In genomic region chr10:115520200-115521080, GRCm38 (mm10) we compare ENCODE assay signal across 13 mouse cellular contexts. TPM values are rescaled to one million over a fixed set of nuclear protein-coding genes. Genes with fewer than 3 reads are reported as not detected.
DNase-seq lines count a peak whose midpoint lies in the region; ATAC-seq and TF ChIP-seq lines count a peak whose summit lies in the region.
"Had no signal": no experiment of that assay in that cellular context is flagged by ENCODE, and none has a peak within 500 bp of the region (broad histone marks: within the 10 kb centered on the region; RNA-seq: fewer than 3 reads in every experiment).

No protein-coding gene starts in this region.

- 41% methylated on average over 17 of the region's 17 CpGs for WGBS in hindbrain, embryonic 10.5 days
- WGBS in limb, embryonic 15.5 days = 28% methylated on average over 17 of the region's 17 CpGs
- 20% methylated on average over 17 of the region's 17 CpGs for WGBS in forebrain, postnatal 0 days

- ATAC-seq in limb, embryonic 15.5 days (ENCODE audit: insufficient number of reproducible peaks, low FRiP score, low TSS enrichment, low read depth) = peak; percentile 74; the same call in 1 of the 2 replicates
- no peak for ATAC-seq in erythroid progenitor cell, adult 5-6 weeks (replicated peaks; ENCODE audit: low FRiP score, poor library complexity, severe bottlenecking)
- ATAC-seq in forebrain, postnatal 0 days = no peak
- ATAC-seq: activated CD4-positive, CD25-positive, alpha-beta regulatory T cell, adult 4 months had no signal

- H3K27ac ChIP-seq in hindbrain, embryonic 10.5 days = peak overlapping the region; percentile 56
- peak overlapping the region; percentile 54 for H3K27ac ChIP-seq in limb, embryonic 15.5 days
- no peak overlapping the region for H3K27ac ChIP-seq in forebrain, postnatal 0 days (ENCODE audit: low read depth, low read length)

- no peak overlapping the region for H3K9ac ChIP-seq in limb, embryonic 15.5 days
- no peak overlapping the region for H3K9ac ChIP-seq in forebrain, postnatal 0 days

- H3K27me3 ChIP-seq in hindbrain, embryonic 10.5 days (ENCODE audit: insufficient read depth, poor library complexity, severe bottlenecking) = 0 out of 2 replicates have a peak, but pooled peaks cover 7% of the 10 kb centered on the region
- H3K27me3 ChIP-seq in limb, embryonic 15.5 days = no peaks in the 10 kb centered on the region
- peaks cover 8% of the 10 kb centered on the region; the same call in 1 of the 2 replicates for H3K27me3 ChIP-seq in forebrain, postnatal 0 days (ENCODE audit: insufficient read depth, low read length)

- no peak overlapping the region for H3K4me3 ChIP-seq in hindbrain, embryonic 10.5 days
- no peak overlapping the region for H3K4me3 ChIP-seq in limb, embryonic 15.5 days
- no peak overlapping the region for H3K4me3 ChIP-seq in forebrain, postnatal 0 days (ENCODE audit: low read depth, low read length)

- TF ChIP-seq POLR2A in brain, embryonic 14.5 days (IDR thresholded peaks at IDR 0.05; ENCODE audit: borderline replicate concordance, extremely low read depth, insufficient read depth, insufficient read length, poor library complexity, severe bottlenecking) = no peak

- peaks cover 25% of the 10 kb centered on the region for H3K4me1 ChIP-seq in hindbrain, embryonic 10.5 days (replicated peaks)
- peaks cover 12% of the 10 kb centered on the region for H3K4me1 ChIP-seq in limb, embryonic 15.5 days
- H3K4me1 ChIP-seq in forebrain, postnatal 0 days (ENCODE audit: insufficient read depth) = no peaks in the 10 kb centered on the region

- TF ChIP-seq CTCF in brain, embryonic 14.5 days (IDR thresholded peaks at IDR 0.05; ENCODE audit: borderline replicate concordance, extremely low read depth, insufficient read depth, insufficient read length) = no peak
- no peak for TF ChIP-seq CTCF in forebrain, postnatal 0 days (IDR thresholded peaks at IDR 0.05; ENCODE audit: low read depth)

- no peaks in the 10 kb centered on the region for H3K36me3 ChIP-seq in hindbrain, embryonic 10.5 days
- H3K36me3 ChIP-seq in limb, embryonic 15.5 days = no peaks in the 10 kb centered on the region
- no peaks in the 10 kb centered on the region for H3K36me3 ChIP-seq in forebrain, postnatal 0 days (ENCODE audit: insufficient read depth)

- no peaks in the 10 kb centered on the region for H3K9me3 ChIP-seq in hindbrain, embryonic 10.5 days
- H3K9me3 ChIP-seq in limb, embryonic 15.5 days = no peaks in the 10 kb centered on the region
- H3K9me3 ChIP-seq in forebrain, postnatal 0 days (ENCODE audit: low read length) = no peaks in the 10 kb centered on the region

- H3K4me2 ChIP-seq in limb, embryonic 15.5 days = peak overlapping the region; percentile 26
- H3K4me2 ChIP-seq in forebrain, postnatal 0 days (ENCODE audit: low read depth) = no peak overlapping the region

- DNase-seq in ES-CJ7 (ENCODE audit: low read depth, low spot score) = peak; percentile 11
- peak; percentile 19 for DNase-seq in brain, embryonic 14.5 days (ENCODE audit: low read depth)
- DNase-seq in hindbrain, embryonic 10.5 days (ENCODE audit: low spot score) = peak; percentile 26
- no peak for DNase-seq in frontal cortex, postnatal 10 days (ENCODE audit: low spot score in 2 of 2)
- no peak for DNase-seq in forebrain, postnatal 0 days
- DNase-seq: gastrocnemius, postnatal 36 days; heart, postnatal 10 days; kidney, postnatal 36 days; lung, postnatal 14 days had no signal

RNA-seq across cellular contexts. Expression of gene A930009A15Rik, which starts 49.3 kb away (rescaled TPM):
- 0.14 and 0.36 TPM in 2 replicates for polyA plus RNA-seq in brain, embryonic 14.5 days (2012; rRNA removed)
- polyA plus RNA-seq in hindbrain, embryonic 10.5 days (2016; fragmentation: Nextera tagmentation; extraction: Ambion mirVana) = 0.27 and 0.56 TPM in 2 replicates
- polyA plus RNA-seq in limb, embryonic 15.5 days (2015; fragmentation: Nextera tagmentation; extraction: Ambion mirVana) = not detected in 2 replicates
- total RNA-seq in erythroid progenitor cell, adult 5-6 weeks (2015; ENCODE audit: low replicate concordance) = not detected in 2 replicates
- not detected in 2 replicates for total RNA-seq in erythroid progenitor cell, adult 5-6 weeks (2017; ENCODE audit: low replicate concordance)
- total RNA-seq in forebrain, postnatal 0 days (2014; rRNA removed) = not detected in 2 replicates
- 0.57 and 1.1 TPM in 2 replicates for polyA plus RNA-seq in forebrain, postnatal 0 days (2015; fragmentation: Nextera tagmentation; extraction: Ambion mirVana)
- total RNA-seq: gastrocnemius, postnatal 36 days; heart, postnatal 10 days had no signal
- polyA plus RNA-seq: activated CD4-positive, CD25-positive, alpha-beta regulatory T cell, adult 4 months; small intestine, adult 2 months had no signal

Comparison
In these comparisons a context has a peak if more than half of its experiments do, and no peak if none do; other contexts are left out.
1. DNase-seq: peak in ES-CJ7 (single experiment), brain, embryonic 14.5 days (single experiment) and hindbrain, embryonic 10.5 days (single experiment); none in frontal cortex, postnatal 10 days (0 of 2) and forebrain, postnatal 0 days (single experiment).